Mouse (Mus musculus): ENCODE results near the gene Skint8.
"Not testable (repeated sequence)": the region's sequence is repeated elsewhere in the genome, so short reads cannot be mapped to it uniquely, and the experiment has no call there.

Skint8 gene

GRCm38 (mm10) chr4:111919092-111919491 is at the start of gene Skint8:
Gene Skint8, plus strand, starts transcription at chr4:111919392.
- DNase-seq = no peak

- DNase-seq = no peak
These were observed 38.9 kb upstream of the Skint8 start for GRCm38 (mm10) chr4:111880112-111880875.

GRCm38 (mm10) chr4:111883543-111883942 is 35.6 kb upstream of the Skint8 start:
- DNase-seq = no peak

- DNase-seq = peak; percentile 14
These were observed 33.2 kb upstream of the Skint8 start for GRCm38 (mm10) chr4:111886018-111886417.

- peak; percentile 24 for DNase-seq
These were observed 32.6 kb upstream of the Skint8 start for GRCm38 (mm10) chr4:111886607-111887006.

GRCm38 (mm10) chr4:111892138-111892537 is 27.1 kb upstream of the Skint8 start:
- DNase-seq = no peak

GRCm38 (mm10) chr4:111897755-111898154 is 21.4 kb upstream of the Skint8 start:
- DNase-seq = no peak

GRCm38 (mm10) chr4:111898566-111898965 is 20.6 kb upstream of the Skint8 start:
- DNase-seq = no peak

- not testable (repeated sequence) for DNase-seq
These were observed 18.7 kb upstream of the Skint8 start for GRCm38 (mm10) chr4:111900491-111900890.

- no peak for DNase-seq
These were observed 17.7 kb upstream of the Skint8 start for GRCm38 (mm10) chr4:111901473-111901872.

- no peak for DNase-seq
These were observed 16.4 kb upstream of the Skint8 start, which contains the start of gene Slc5a9 for GRCm38 (mm10) chr4:111902775-111903174. Gene Slc5a9, minus strand, starts transcription at chr4:111902918.

- no peak for DNase-seq
These were observed 11.3 kb upstream of the Skint8 start for GRCm38 (mm10) chr4:111907926-111908325.

- DNase-seq = no peak
These were observed 42.1 kb downstream of the Skint8 start for GRCm38 (mm10) chr4:111961309-111961708.

- not testable (repeated sequence) for DNase-seq
These were observed 44.0 kb downstream of the Skint8 start for GRCm38 (mm10) chr4:111963241-111963640.

- no peak for DNase-seq
These were observed 44.5 kb downstream of the Skint8 start for GRCm38 (mm10) chr4:111963669-111964068.

- DNase-seq = no peak
These were observed 53.4 kb downstream of the Skint8 start, which contains the start of gene Skint7 for GRCm38 (mm10) chr4:111972623-111973022. Gene Skint7, plus strand, starts transcription at chr4:111972923.

Data from cerebellum, adult 9-11 months (tissue).